Mouse (Mus musculus) limb, embryonic 11.5 days (tissue): ENCODE data around the gene Inava. TPM values are rescaled to one million over a fixed set of nuclear protein-coding genes. Genes with fewer than 3 reads are reported as not detected.

Experiments used
- ATAC-seq: fragments of 200-750 bp; cut with Nextera tagmentation; 2 replicates; pipeline ENCODE4 v1.8.0; 2017; ENCODE audit warnings: low read depth; ENCODE audit not compliant: insufficient number of reproducible peaks, low FRiP score, low TSS enrichment
- DNase-seq: peaks from one replicate; pipeline ENCODE4 v3.0.0-alpha.2; 2015; ENCODE audit warnings: low spot score
- H3K27ac ChIP-seq: fragments of 300-500 bp; sonication (generic); replicated peaks from 2 replicates; pipeline ENCODE4 v1.5.1; 2014; ENCODE audit warnings: low read depth, mild to moderate bottlenecking, low read length
- H3K27me3 ChIP-seq: fragments of 300-500 bp; sonication (generic); 2 replicates; pipeline ENCODE4 v1.6.1; 2014; ENCODE audit warnings: mild to moderate bottlenecking, low read length, mixed read lengths; ENCODE audit not compliant: control insufficient read depth, insufficient read depth
- H3K36me3 ChIP-seq: fragments of 300-500 bp; sonication (generic); 2 replicates; pipeline ENCODE4 v1.6.1; 2014; ENCODE audit warnings: mild to moderate bottlenecking, low read length, moderate library complexity, mixed read lengths; ENCODE audit not compliant: control insufficient read depth, insufficient read depth
- H3K4me1 ChIP-seq: fragments of 300-500 bp; sonication (generic); 2 replicates; pipeline ENCODE4 v1.6.1; 2014; ENCODE audit warnings: low read length, mixed read lengths; ENCODE audit not compliant: control insufficient read depth, insufficient read depth
- H3K4me2 ChIP-seq: fragments of 300-500 bp; sonication (generic); 2 replicates; pipeline ENCODE4 v1.6.1; 2014; ENCODE audit warnings: low read depth, mild to moderate bottlenecking, moderate library complexity; ENCODE audit not compliant: severe bottlenecking
- H3K4me3 ChIP-seq: fragments of 300-500 bp; sonication (generic); 2 replicates; pipeline ENCODE4 v1.5.1; 2014; ENCODE audit warnings: low read depth, low read length
- H3K9ac ChIP-seq: fragments of 300-500 bp; sonication (generic); 2 replicates; pipeline ENCODE4 v1.6.1; 2014; ENCODE audit warnings: mild to moderate bottlenecking, low read length
- H3K9me3 ChIP-seq: fragments of 300-500 bp; sonication (generic); 2 replicates; pipeline ENCODE4 v1.6.1; 2016; ENCODE audit warnings: low read length; ENCODE audit not compliant: control insufficient read depth
- WGBS: fragments of 180-500 bp; shearing (Covaris S2); extraction: QIAGEN DNeasy Blood & Tissue Kit; methylation state at CpG from one replicate; pipeline ENCODE4 v1.1.7; 2014; 5-methylcytosine and 5-hydroxymethylcytosine counted together
- polyA plus RNA-seq: library from polyadenylated mRNA; unstranded; fragments of >200 nt; fragmentation: Nextera tagmentation; extraction: Ambion mirVana; gene quantifications from 2 replicates; pipeline ENCODE4 v1.2.1, GENCODE M21; 2014

Gene Inava
- polyA plus RNA-seq, 1 experiment from 2014 or later: 27.8 TPM

- Histone ChIP-seq H3K9me3 (no peaks in the 10 kb centered on the region), H3K36me3 (no peaks in the 10 kb centered on the region), H3K9ac (no peak overlapping the region), H3K4me3 (no peak overlapping the region), H3K27me3 (no peaks in the 10 kb centered on the region), H3K4me1 (no peaks in the 10 kb centered on the region), H3K27ac (no peak overlapping the region), H3K4me2 (no peak overlapping the region)
- DNase-seq (no peak), ATAC-seq (no peak)
- WGBS: 85% methylated on average over 5 of the region's 5 CpGs
These were observed 44.0 kb downstream of the Inava start for GRCm38 (mm10) chr1:136190033-136190432.

DNA sequence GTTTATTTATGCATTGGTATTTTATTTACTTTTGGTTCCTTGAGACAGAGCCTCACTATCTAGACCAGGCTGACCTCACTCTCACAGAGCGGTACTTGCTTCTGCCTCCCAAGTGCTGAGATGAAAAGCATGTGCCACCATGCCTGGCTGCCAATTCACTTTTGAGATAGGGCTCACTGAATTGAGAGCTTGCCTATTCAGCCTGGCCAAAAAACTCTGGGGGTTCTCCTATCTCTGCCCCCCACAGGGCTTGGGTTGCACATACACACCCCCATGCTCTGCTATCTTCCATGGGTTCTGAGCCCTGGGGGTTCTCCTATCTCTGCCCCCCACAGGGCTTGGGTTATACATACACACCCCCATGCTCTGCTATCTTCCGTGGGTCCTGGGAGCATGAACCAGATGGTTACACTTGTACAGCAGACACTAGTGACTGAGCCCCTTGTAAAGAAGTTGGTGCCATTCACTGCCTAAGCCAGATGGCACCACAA is 54.5 kb downstream of the Inava start:
- no peak overlapping the region for H3K27ac ChIP-seq
- DNase-seq: no peak
- H3K9ac ChIP-seq: no peak overlapping the region
- ATAC-seq: no peak
- H3K27me3 ChIP-seq: no peaks in the 10 kb centered on the region
- no peak overlapping the region for H3K4me3 ChIP-seq
- no peaks in the 10 kb centered on the region for H3K4me1 ChIP-seq
- WGBS: 92% methylated on average over 2 of the region's 2 CpGs
- H3K9me3 ChIP-seq: no peaks in the 10 kb centered on the region
- H3K4me2 ChIP-seq: no peak overlapping the region
- H3K36me3 ChIP-seq: peaks cover 5% of the 10 kb centered on the region

GRCm38 (mm10) chr1:136178741-136179140 is 55.3 kb downstream of the Inava start:
- H3K4me2 ChIP-seq: no peak overlapping the region
- 60% methylated on average over 6 of the region's 6 CpGs for WGBS
- ATAC-seq: no peak

GRCm38 (mm10) chr1:136177085-136177484 is 57.0 kb downstream of the Inava start:
- no peak for ATAC-seq

More at GRCm38 (mm10) chr1:136178741-136179140, 55.3 kb downstream of the Inava start:
- peaks cover 7% of the 10 kb centered on the region for H3K4me1 ChIP-seq
- peaks cover 5% of the 10 kb centered on the region for H3K36me3 ChIP-seq
- H3K9me3 ChIP-seq: no peaks in the 10 kb centered on the region
- H3K4me3 ChIP-seq: no peak overlapping the region
- no peak for DNase-seq
- no peaks in the 10 kb centered on the region for H3K27me3 ChIP-seq
- no peak overlapping the region for H3K9ac ChIP-seq
- no peak overlapping the region for H3K27ac ChIP-seq

DNA sequence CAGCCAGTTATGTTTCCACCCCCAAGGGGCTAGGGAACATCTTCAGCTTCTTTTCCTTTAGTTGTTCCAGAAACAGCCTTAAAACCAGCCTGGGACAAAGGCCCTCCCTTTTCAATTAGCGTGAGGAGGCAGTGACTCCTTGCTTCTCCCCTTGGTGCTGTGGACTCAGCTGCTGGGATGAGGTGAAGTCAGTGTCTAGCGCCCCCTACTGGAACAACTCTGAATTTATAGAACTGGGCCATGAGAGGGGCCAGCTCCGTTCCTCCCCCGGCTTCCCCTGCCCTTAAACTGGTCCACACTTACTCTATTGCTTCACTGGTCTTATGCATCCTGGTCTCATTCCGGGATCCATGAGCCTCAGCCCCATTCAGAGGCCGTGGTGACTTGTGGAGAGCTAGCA is 58.9 kb downstream of the Inava start:
- no peaks in the 10 kb centered on the region for H3K27me3 ChIP-seq
- no peaks in the 10 kb centered on the region for H3K9me3 ChIP-seq
- no peak overlapping the region for H3K9ac ChIP-seq
- DNase-seq (peak; percentile 70), ATAC-seq (0 out of 2 replicates have a peak, but pooled peaks have one; percentile 4)
- no peak overlapping the region for H3K4me2 ChIP-seq
- WGBS: 36% methylated on average over 6 of the region's 6 CpGs
- H3K4me3 ChIP-seq: no peak overlapping the region
- H3K27ac ChIP-seq: no peak overlapping the region
- peaks cover 10% of the 10 kb centered on the region for H3K4me1 ChIP-seq
- peaks cover 7% of the 10 kb centered on the region for H3K36me3 ChIP-seq

More at GRCm38 (mm10) chr1:136177085-136177484, 57.0 kb downstream of the Inava start:
- Histone ChIP-seq H3K4me2 (no peak overlapping the region), H3K4me1 (peaks cover 10% of the 10 kb centered on the region), H3K27ac (no peak overlapping the region), H3K36me3 (peaks cover 5% of the 10 kb centered on the region), H3K27me3 (no peaks in the 10 kb centered on the region), H3K9ac (no peak overlapping the region), H3K9me3 (no peaks in the 10 kb centered on the region), H3K4me3 (no peak overlapping the region)
- 90% methylated on average over 2 of the region's 2 CpGs for WGBS
- DNase-seq: no peak

GRCm38 (mm10) chr1:136174101-136174606 is 59.9 kb downstream of the Inava start:
- WGBS: 16% methylated on average over 13 of the region's 13 CpGs
- Histone ChIP-seq H3K36me3 (peaks cover 7% of the 10 kb centered on the region), H3K9ac (no peak overlapping the region), H3K4me2 (no peak overlapping the region), H3K27me3 (no peaks in the 10 kb centered on the region), H3K4me3 (no peak overlapping the region), H3K4me1 (peaks cover 10% of the 10 kb centered on the region), H3K27ac (no peak overlapping the region), H3K9me3 (no peaks in the 10 kb centered on the region)
- ATAC-seq (no peak), DNase-seq (peak; percentile 38)

GRCm38 (mm10) chr1:136172696-136173095 is 61.4 kb downstream of the Inava start:
- H3K4me1 ChIP-seq: peaks cover 10% of the 10 kb centered on the region
- no peaks in the 10 kb centered on the region for H3K27me3 ChIP-seq
- DNase-seq: no peak
- H3K4me3 ChIP-seq: no peak overlapping the region
- H3K27ac ChIP-seq: no peak overlapping the region
- WGBS: 44% methylated on average over 12 of the region's 12 CpGs
- H3K9ac ChIP-seq: no peak overlapping the region
- ATAC-seq: no peak
- H3K9me3 ChIP-seq: no peaks in the 10 kb centered on the region
- peaks cover 5% of the 10 kb centered on the region for H3K36me3 ChIP-seq
- no peak overlapping the region for H3K4me2 ChIP-seq

DNA sequence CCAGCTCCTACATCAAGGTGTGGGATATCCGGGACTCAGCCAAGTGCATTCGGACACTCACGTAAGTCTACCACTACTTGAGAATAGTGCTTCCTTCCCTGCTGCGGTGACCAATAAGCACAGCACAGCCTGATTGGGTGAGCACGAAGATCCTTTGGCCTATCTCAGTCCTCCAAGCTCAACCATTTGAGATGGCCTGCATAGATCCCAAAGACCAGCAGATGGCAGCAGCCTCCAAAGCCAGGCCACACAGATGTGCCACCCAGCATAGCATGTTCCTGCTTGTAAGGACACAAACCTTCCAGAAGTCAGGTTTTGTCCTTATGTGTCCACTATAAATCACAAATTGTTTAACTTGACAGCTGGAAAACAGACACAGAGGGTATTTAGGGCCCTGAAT is 64.0 kb downstream of the Inava start:
- H3K9ac ChIP-seq: no peak overlapping the region
- no peaks in the 10 kb centered on the region for H3K27me3 ChIP-seq
- H3K27ac ChIP-seq: no peak overlapping the region
- 10% methylated on average over 5 of the region's 5 CpGs for WGBS
- H3K4me2 ChIP-seq: no peak overlapping the region
- no peaks in the 10 kb centered on the region for H3K9me3 ChIP-seq
- ATAC-seq (peak; percentile 29; the same call in 1 of the 2 replicates), DNase-seq (peak; percentile 85)
- peaks cover 2% of the 10 kb centered on the region; the same call in 1 of the 2 replicates for H3K36me3 ChIP-seq
- H3K4me1 ChIP-seq: peaks cover 10% of the 10 kb centered on the region
- H3K4me3 ChIP-seq: no peak overlapping the region

DNA sequence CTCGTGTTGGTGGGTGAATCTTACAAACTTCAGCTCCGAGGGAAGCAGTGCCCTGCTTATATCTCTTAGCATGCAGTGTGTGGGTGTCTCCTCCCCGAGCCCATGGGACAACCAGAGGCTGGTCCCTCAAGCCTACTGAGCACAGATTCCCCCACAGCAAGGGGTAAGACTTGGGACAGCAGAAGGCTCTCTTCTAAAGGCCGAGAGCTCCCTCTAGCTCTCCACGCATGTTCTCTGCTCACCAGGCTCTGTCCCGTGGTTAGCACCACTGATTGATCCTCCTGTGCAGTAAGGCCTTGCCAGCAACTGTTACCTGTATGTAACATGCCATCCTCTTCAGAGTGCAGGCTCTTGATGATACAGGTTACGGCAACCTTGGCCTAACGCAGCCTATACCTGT is 66.4 kb downstream of the Inava start:
- Histone ChIP-seq H3K4me2 (no peak overlapping the region), H3K27me3 (no peaks in the 10 kb centered on the region), H3K4me1 (no peaks in the 10 kb centered on the region), H3K4me3 (no peak overlapping the region), H3K36me3 (peaks cover 5% of the 10 kb centered on the region; the same call in 1 of the 2 replicates), H3K27ac (no peak overlapping the region), H3K9me3 (no peaks in the 10 kb centered on the region), H3K9ac (no peak overlapping the region)
- WGBS: 77% methylated on average over 8 of the region's 8 CpGs
- ATAC-seq (no peak), DNase-seq (no peak)
